Mouse (Mus musculus) stomach, postnatal 0 days (tissue): ENCODE data around the gene Gnmt.

Experiments
- CTCF ChIP-seq: IDR thresholded peaks from 2 replicates; pipeline ENCODE4 v1.5.1; 2016; ENCODE audit warnings: antibody characterized with exemption, low read depth, mild to moderate bottlenecking, moderate library complexity
- EP300 ChIP-seq: optimal IDR thresholded peaks from 2 replicates; pipeline ENCODE3; 2016; ENCODE audit warnings: antibody characterized with exemption

GRCm38 (mm10) chr17:46772404-46773277 lies 43.7 kb upstream of the Gnmt start, which contains the start of gene 2310039H08Rik:
- no peak for TF ChIP-seq CTCF
- no peak for TF ChIP-seq EP300
